8 mouse cellular contexts compared by ENCODE assay signal in the genomic region with DNA sequence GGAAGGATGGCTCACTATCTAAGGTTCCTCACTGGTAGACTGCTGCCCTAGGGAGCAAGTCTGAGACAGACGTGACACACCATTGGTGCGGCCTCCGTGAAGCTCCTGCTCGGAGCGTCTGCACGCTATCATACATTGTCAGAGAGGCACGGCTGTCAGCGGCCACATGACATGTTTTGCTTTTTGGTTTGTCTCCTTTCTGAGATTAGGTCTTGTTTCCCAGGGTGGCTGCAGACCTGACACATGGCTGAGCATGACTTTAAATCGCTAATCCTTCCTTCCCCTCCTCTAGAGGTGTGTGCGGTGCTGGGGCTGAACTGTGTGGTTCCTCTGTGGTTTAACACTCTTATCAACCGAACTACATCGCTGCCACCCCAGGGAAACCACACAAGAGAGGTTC. TPM values are rescaled to one million over a fixed set of nuclear protein-coding genes. Genes with fewer than 3 reads are reported as not detected.
DNase-seq lines count a peak whose midpoint lies in the region; ATAC-seq and TF ChIP-seq lines count a peak whose summit lies in the region.

No protein-coding gene starts in this region.

- peaks cover 6% of the 10 kb centered on the region; the same call in 1 of the 2 replicates for H3K79me2 ChIP-seq in MEL (ENCODE audit: control insufficient read depth, insufficient read depth, low read length, poor library complexity)

- peaks cover 15% of the 10 kb centered on the region for H3K36me3 ChIP-seq in hindbrain, embryonic 10.5 days
- no peaks in the 10 kb centered on the region for H3K36me3 ChIP-seq in hindbrain, embryonic 11.5 days (ENCODE audit: control insufficient read depth, insufficient read depth, low read length)
- peaks cover 0 to 8% of the 10 kb centered on the region in 2 experiments; a peak in 1 of 4 replicates for H3K36me3 ChIP-seq in MEL (ENCODE audit: control insufficient read depth in 1 of 2, insufficient read depth in 2 of 2, low read length in 2 of 2)
- H3K36me3 ChIP-seq in hindbrain, embryonic 13.5 days = peaks cover 14% of the 10 kb centered on the region
- no peaks in the 10 kb centered on the region for H3K36me3 ChIP-seq in midbrain, embryonic 11.5 days (ENCODE audit: control insufficient read depth, insufficient read depth, low read length)

- intact Hi-C loops in left cerebral cortex, postnatal 25 days (cut with DNase I) = no loop called here

- no peak for TF ChIP-seq RAD21 in MEL (IDR thresholded peaks at IDR 0.05; ENCODE audit: low read depth, low read length)

- TF ChIP-seq POLR2A in MEL (IDR thresholded peaks at IDR 0.05; ENCODE audit: control insufficient read depth in 1 of 2, insufficient read depth in 1 of 2, low read depth in 1 of 2, low read length in 2 of 2, poor library complexity in 1 of 2) = 0 out of 4 replicates have a peak, but pooled peaks of 1 of the 2 experiments have one; percentile 23

- peaks cover 21% of the 10 kb centered on the region for H3K4me1 ChIP-seq in hindbrain, embryonic 10.5 days (replicated peaks)
- H3K4me1 ChIP-seq in hindbrain, embryonic 11.5 days (replicated peaks; ENCODE audit: control insufficient read depth, insufficient read depth, low read length) = no peaks in the 10 kb centered on the region
- peaks cover 4 to 30% of the 10 kb centered on the region in 2 experiments; a peak in 3 of 4 replicates for H3K4me1 ChIP-seq in MEL (ENCODE audit: control insufficient read depth in 1 of 2, insufficient read depth in 2 of 2, low read length in 2 of 2)
- peaks cover 14% of the 10 kb centered on the region for H3K4me1 ChIP-seq in hindbrain, embryonic 13.5 days (replicated peaks)
- H3K4me1 ChIP-seq in midbrain, embryonic 11.5 days (ENCODE audit: control insufficient read depth, insufficient read depth, low read length) = peaks cover 6% of the 10 kb centered on the region

- H3K27ac ChIP-seq in hindbrain, embryonic 10.5 days = no peak overlapping the region
- no peak overlapping the region for H3K27ac ChIP-seq in hindbrain, embryonic 11.5 days (ENCODE audit: low read depth, low read length)
- H3K27ac ChIP-seq in MEL (ENCODE audit: control insufficient read depth, low read depth, low read length) = peak overlapping the region; percentile 57
- H3K27ac ChIP-seq in hindbrain, embryonic 13.5 days = no peak overlapping the region
- no peak overlapping the region for H3K27ac ChIP-seq in midbrain, embryonic 11.5 days (ENCODE audit: low read depth, low read length)

- no peaks in the 10 kb centered on the region for H3K9me3 ChIP-seq in hindbrain, embryonic 10.5 days
- no peaks in the 10 kb centered on the region for H3K9me3 ChIP-seq in hindbrain, embryonic 11.5 days (ENCODE audit: control insufficient read depth, low read length)
- H3K9me3 ChIP-seq in MEL (replicated peaks; ENCODE audit: insufficient read depth, low read length) = no peaks in the 10 kb centered on the region
- no peaks in the 10 kb centered on the region for H3K9me3 ChIP-seq in hindbrain, embryonic 13.5 days
- no peaks in the 10 kb centered on the region for H3K9me3 ChIP-seq in midbrain, embryonic 11.5 days (ENCODE audit: control insufficient read depth, low read length)

- H3K4me2 ChIP-seq in hindbrain, embryonic 11.5 days (replicated peaks; ENCODE audit: low read depth, low read length) = no peak overlapping the region
- H3K4me2 ChIP-seq in hindbrain, embryonic 13.5 days = peak overlapping the region; percentile 73
- peak overlapping the region; percentile 52 for H3K4me2 ChIP-seq in midbrain, embryonic 11.5 days

- ATAC-seq in hindbrain, embryonic 11.5 days (ENCODE audit: low FRiP score) = no peak
- ATAC-seq in hindbrain, embryonic 13.5 days (ENCODE audit: low FRiP score) = no peak
- ATAC-seq in midbrain, embryonic 11.5 days (ENCODE audit: low FRiP score) = no peak

- TF ChIP-seq EP300 in MEL (IDR thresholded peaks at IDR 0.05; ENCODE audit: low read depth in 1 of 2, low read length in 2 of 2) = peak; percentile 14 to 36; a peak in 2 of 4 replicates

- H3K4me3 ChIP-seq in hindbrain, embryonic 10.5 days = peak overlapping the region; percentile 98
- H3K4me3 ChIP-seq in hindbrain, embryonic 11.5 days (ENCODE audit: low read depth, low read length) = no peak overlapping the region
- peak overlapping the region; percentile 81 to 92 for H3K4me3 ChIP-seq in MEL (ENCODE audit: control insufficient read depth in 1 of 2, insufficient read depth in 1 of 2, low read depth in 2 of 2, low read length in 2 of 2)
- peak overlapping the region; percentile 83 for H3K4me3 ChIP-seq in hindbrain, embryonic 13.5 days
- no peak overlapping the region for H3K4me3 ChIP-seq in midbrain, embryonic 11.5 days (ENCODE audit: low read depth, low read length)

- no peak overlapping the region for H3K9ac ChIP-seq in hindbrain, embryonic 11.5 days (ENCODE audit: low read depth, low read length)
- H3K9ac ChIP-seq in MEL (ENCODE audit: control insufficient read depth, low read depth, low read length, poor library complexity, severe bottlenecking) = peak overlapping the region; percentile 94
- peak overlapping the region; percentile 95 for H3K9ac ChIP-seq in hindbrain, embryonic 13.5 days
- no peak overlapping the region for H3K9ac ChIP-seq in midbrain, embryonic 11.5 days (ENCODE audit: low read length)

- peaks cover 16% of the 10 kb centered on the region for H3K27me3 ChIP-seq in hindbrain, embryonic 10.5 days (ENCODE audit: insufficient read depth, poor library complexity, severe bottlenecking)
- no peaks in the 10 kb centered on the region; the same call in 1 of the 2 replicates for H3K27me3 ChIP-seq in hindbrain, embryonic 11.5 days (ENCODE audit: control insufficient read depth, insufficient read depth, low read length)
- no peaks in the 10 kb centered on the region for H3K27me3 ChIP-seq in MEL (ENCODE audit: control insufficient read depth in 1 of 2, insufficient read depth in 2 of 2, low read length in 2 of 2)
- H3K27me3 ChIP-seq in hindbrain, embryonic 13.5 days = peaks cover 8% of the 10 kb centered on the region
- H3K27me3 ChIP-seq in midbrain, embryonic 11.5 days (ENCODE audit: control insufficient read depth, insufficient read depth, low read length) = no peaks in the 10 kb centered on the region

- 84% methylated on average over 12 of the region's 12 CpGs for WGBS in hindbrain, embryonic 10.5 days
- 86% methylated on average over 12 of the region's 12 CpGs for WGBS in hindbrain, embryonic 11.5 days
- 83% methylated on average over 12 of the region's 12 CpGs for WGBS in hindbrain, embryonic 13.5 days
- WGBS in midbrain, embryonic 11.5 days = 89% methylated on average over 12 of the region's 12 CpGs

- no peak for DNase-seq in hindbrain, embryonic 10.5 days (ENCODE audit: low spot score)
- DNase-seq in hindbrain, embryonic 11.5 days (ENCODE audit: low spot score) = no peak
- peak; percentile 86 for DNase-seq in MEL (ENCODE audit: low read depth, low spot score)
- DNase-seq in midbrain, embryonic 11.5 days (ENCODE audit: low spot score, missing footprints) = no peak
- DNase-seq in left cerebral cortex, adult 8-10 months (ENCODE audit: low spot score in 2 of 2) = no peak
- no peak for DNase-seq in left cerebral cortex, postnatal 25 days (ENCODE audit: low spot score in 2 of 2)
- no peak for DNase-seq in urinary bladder, adult 18-20 months (ENCODE audit: low spot score in 2 of 2)

- TF ChIP-seq CTCF in MEL (IDR thresholded peaks at IDR 0.05 in 2 of 3, conservative IDR thresholded peaks at IDR 0.05 in 1 of 3; ENCODE audit: control insufficient read depth in 1 of 3, insufficient read depth in 1 of 3, low read depth in 2 of 3, low read length in 3 of 3, poor library complexity in 1 of 3, severe bottlenecking in 1 of 3) = no peak

RNA-seq across cellular contexts. Expression of gene Zfp839, which starts 1.4 kb away (rescaled TPM):
- 4.2 and 5.1 TPM in 2 replicates for polyA plus RNA-seq in hindbrain, embryonic 10.5 days (2016; fragmentation: Nextera tagmentation; extraction: Ambion mirVana)
- 2.5 and 3.2 TPM in 2 replicates for polyA plus RNA-seq in hindbrain, embryonic 11.5 days (2014; fragmentation: Nextera tagmentation; extraction: Ambion mirVana)
- total RNA-seq in MEL (2012; rRNA removed) = 2.7 and 4.2 TPM in 2 replicates
- polyA plus RNA-seq in MEL (2012; ENCODE audit: insufficient read depth in 1 of 2, insufficient read length in 2 of 2, low read depth in 1 of 2, low replicate concordance in 2 of 2, missing spikeins in 1 of 2) = 1 to 10 TPM in 1 of 2 experiments, not detected in 1; 5.0 TPM
- 4.0 and 4.6 TPM in 2 replicates for polyA plus RNA-seq in hindbrain, embryonic 13.5 days (2015; fragmentation: Nextera tagmentation; extraction: Ambion mirVana)
- polyA plus RNA-seq in midbrain, embryonic 11.5 days (2014; fragmentation: Nextera tagmentation; extraction: Ambion mirVana) = 1.4 and 1.8 TPM in 2 replicates
- total RNA-seq in left cerebral cortex, adult 8-10 months (2022) = 10 to 100 TPM; 12.3 to 15.5 (median 13.0) TPM
- total RNA-seq in left cerebral cortex, postnatal 25 days (2021) = 10 to 100 TPM; 11.2 to 11.5 TPM

RNA-seq across cellular contexts. Expression of gene Mok, which starts 10.7 kb away (rescaled TPM):
- 10.5 and 14.2 TPM in 2 replicates for polyA plus RNA-seq in hindbrain, embryonic 10.5 days (2016; fragmentation: Nextera tagmentation; extraction: Ambion mirVana)
- polyA plus RNA-seq in hindbrain, embryonic 11.5 days (2014; fragmentation: Nextera tagmentation; extraction: Ambion mirVana) = 11.0 and 14.4 TPM in 2 replicates
- total RNA-seq in MEL (2012; rRNA removed) = 0.39 and 1.2 TPM in 2 replicates
- 1 to 10 TPM in 1 of 2 experiments, not detected in 1; 1.6 TPM for polyA plus RNA-seq in MEL (2012; ENCODE audit: insufficient read depth in 1 of 2, insufficient read length in 2 of 2, low read depth in 1 of 2, low replicate concordance in 2 of 2, missing spikeins in 1 of 2)
- 12.5 and 13.4 TPM in 2 replicates for polyA plus RNA-seq in hindbrain, embryonic 13.5 days (2015; fragmentation: Nextera tagmentation; extraction: Ambion mirVana)
- 11.1 and 11.8 TPM in 2 replicates for polyA plus RNA-seq in midbrain, embryonic 11.5 days (2014; fragmentation: Nextera tagmentation; extraction: Ambion mirVana)
- 10 to 100 TPM in 2 of 4 experiments, 1 to 10 TPM in 2; 9.8 to 11.6 (median 10.5) TPM for total RNA-seq in left cerebral cortex, adult 8-10 months (2022)
- 10 to 100 TPM; 11.7 to 14.7 TPM for total RNA-seq in left cerebral cortex, postnatal 25 days (2021)

RNA-seq across cellular contexts. Expression of gene Cinp, which starts 37.5 kb away (rescaled TPM):
- polyA plus RNA-seq in hindbrain, embryonic 10.5 days (2016; fragmentation: Nextera tagmentation; extraction: Ambion mirVana) = 82.0 and 92.8 TPM in 2 replicates
- 79.4 and 82.1 TPM in 2 replicates for polyA plus RNA-seq in hindbrain, embryonic 11.5 days (2014; fragmentation: Nextera tagmentation; extraction: Ambion mirVana)
- total RNA-seq in MEL (2012; rRNA removed) = 189 and 210 TPM in 2 replicates
- polyA plus RNA-seq in MEL (2012; ENCODE audit: insufficient read depth in 1 of 2, insufficient read length in 2 of 2, low read depth in 1 of 2, low replicate concordance in 2 of 2, missing spikeins in 1 of 2) = 100 to 1,000 TPM in 1 of 2 experiments, not detected in 1; 162 TPM
- 67.3 and 67.4 TPM in 2 replicates for polyA plus RNA-seq in hindbrain, embryonic 13.5 days (2015; fragmentation: Nextera tagmentation; extraction: Ambion mirVana)
- polyA plus RNA-seq in midbrain, embryonic 11.5 days (2014; fragmentation: Nextera tagmentation; extraction: Ambion mirVana) = 77.4 and 83.2 TPM in 2 replicates
- 10 to 100 TPM; 76.5 to 77.3 (median 76.7) TPM for total RNA-seq in left cerebral cortex, adult 8-10 months (2022)
- total RNA-seq in left cerebral cortex, postnatal 25 days (2021) = 100 to 1,000 TPM; 115 to 118 TPM

RNA-seq across cellular contexts. Expression of gene Tecpr2, which starts 37.6 kb away (rescaled TPM):
- 6.5 and 7.0 TPM in 2 replicates for polyA plus RNA-seq in hindbrain, embryonic 10.5 days (2016; fragmentation: Nextera tagmentation; extraction: Ambion mirVana)
- polyA plus RNA-seq in hindbrain, embryonic 11.5 days (2014; fragmentation: Nextera tagmentation; extraction: Ambion mirVana) = 4.1 and 4.3 TPM in 2 replicates
- 5.9 and 6.0 TPM in 2 replicates for total RNA-seq in MEL (2012; rRNA removed)
- 1 to 10 TPM in 1 of 2 experiments, not detected in 1; 5.8 TPM for polyA plus RNA-seq in MEL (2012; ENCODE audit: insufficient read depth in 1 of 2, insufficient read length in 2 of 2, low read depth in 1 of 2, low replicate concordance in 2 of 2, missing spikeins in 1 of 2)
- 6.4 and 7.3 TPM in 2 replicates for polyA plus RNA-seq in hindbrain, embryonic 13.5 days (2015; fragmentation: Nextera tagmentation; extraction: Ambion mirVana)
- 4.1 and 4.2 TPM in 2 replicates for polyA plus RNA-seq in midbrain, embryonic 11.5 days (2014; fragmentation: Nextera tagmentation; extraction: Ambion mirVana)
- 10 to 100 TPM; 45.8 to 51.8 (median 49.3) TPM for total RNA-seq in left cerebral cortex, adult 8-10 months (2022)
- total RNA-seq in left cerebral cortex, postnatal 25 days (2021) = 10 to 100 TPM; 45.8 to 47.8 TPM

Comparison
In these comparisons a context has a peak if more than half of its experiments do, and no peak if none do; other contexts are left out.
1. H3K4me3 ChIP-seq: peak in hindbrain, embryonic 10.5 days (single experiment), MEL (2 of 2) and hindbrain, embryonic 13.5 days (single experiment); none in hindbrain, embryonic 11.5 days (single experiment) and midbrain, embryonic 11.5 days (single experiment).
2. H3K9ac ChIP-seq: peak in MEL (single experiment) and hindbrain, embryonic 13.5 days (single experiment); none in hindbrain, embryonic 11.5 days (single experiment) and midbrain, embryonic 11.5 days (single experiment).